Mouse (Mus musculus) A20 (cell line): ENCODE data around the gene Nars2.

ENCODE experiments used
- DNase-seq: peaks from one replicate; pipeline ENCODE4 v3.0.0-alpha.2; 2011; ENCODE audit warnings: low read depth, low spot score

Nars2 gene

DNA sequence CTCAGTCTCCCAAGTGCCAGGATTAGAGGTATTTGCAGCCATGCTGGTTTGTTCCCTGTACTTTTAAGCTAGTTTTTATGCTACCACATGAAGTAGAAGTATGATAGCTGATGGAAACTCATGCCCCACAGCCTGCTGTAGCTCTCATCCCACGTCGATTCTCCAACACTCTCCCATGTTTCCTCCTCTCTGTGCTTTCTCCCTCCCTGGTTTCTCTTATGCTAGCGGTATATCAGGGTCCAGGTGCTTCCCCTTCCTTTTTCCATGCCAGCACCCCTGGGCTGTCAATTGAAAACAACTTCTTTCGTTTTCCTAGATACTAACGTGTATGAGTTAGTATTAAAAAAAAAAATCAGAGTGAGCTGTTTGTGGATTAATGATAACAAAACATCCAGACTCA is 120.8 kb downstream of the Nars2 start:
- no peak for DNase-seq

DNA sequence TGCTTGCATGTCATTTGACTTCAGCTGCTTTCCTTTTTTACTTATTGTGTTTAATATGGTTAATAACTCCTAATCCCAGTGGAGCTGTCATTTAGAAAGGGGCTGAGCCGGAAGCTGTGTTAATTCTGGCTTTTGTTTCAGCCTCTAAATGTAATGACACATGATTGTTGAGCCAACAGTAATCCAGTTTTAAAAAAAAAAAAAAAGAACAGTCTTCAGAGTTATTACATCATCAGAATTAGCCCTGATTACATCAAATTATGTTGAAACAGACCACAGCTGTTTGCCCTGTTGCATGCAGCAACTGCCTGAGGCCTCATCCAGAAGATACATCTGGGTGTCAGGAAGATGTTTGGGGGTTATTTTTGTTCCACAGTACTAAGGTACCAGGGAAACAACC is 123.7 kb downstream of the Nars2 start:
- DNase-seq = no peak

DNA sequence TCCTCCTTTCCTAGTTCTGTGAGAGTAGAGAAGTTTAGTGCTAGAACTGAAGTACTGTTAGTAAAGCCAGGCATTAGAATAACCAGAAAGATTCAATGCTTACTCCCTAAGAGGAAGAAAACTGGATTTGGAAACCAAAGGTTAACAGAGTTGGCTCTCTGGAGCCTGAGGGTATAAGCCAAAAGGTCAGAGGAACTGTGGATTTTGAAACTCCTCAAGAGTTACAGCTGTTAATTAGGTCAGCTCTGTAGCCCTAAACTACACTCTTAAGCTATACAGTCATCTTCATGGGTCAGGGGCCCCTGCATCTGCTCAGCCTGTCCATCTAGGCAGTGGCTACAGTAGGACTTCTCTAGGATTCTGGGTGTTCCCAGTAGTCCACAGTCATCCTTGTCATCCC is 125.7 kb downstream of the Nars2 start:
- DNase-seq = no peak

DNA sequence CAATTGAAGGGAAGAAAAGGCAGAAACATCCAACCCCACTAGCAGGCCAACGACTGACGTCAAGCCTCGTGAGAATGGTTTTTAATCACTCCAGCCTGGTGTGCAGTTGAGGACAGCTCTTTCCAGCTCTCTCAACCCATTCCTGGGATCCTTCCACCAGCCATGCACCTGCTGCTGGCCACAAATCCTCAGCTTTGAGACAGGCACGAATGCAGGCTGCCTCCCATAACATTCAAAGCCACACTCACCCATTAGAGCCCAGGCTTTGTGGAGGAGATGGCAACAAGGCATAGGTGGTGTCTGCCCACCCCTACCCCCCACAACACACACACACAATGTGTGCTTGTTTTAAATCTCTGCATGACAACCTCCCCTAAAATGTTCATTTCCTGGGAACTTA is 127.4 kb downstream of the Nars2 start:
- DNase-seq = no peak

DNA sequence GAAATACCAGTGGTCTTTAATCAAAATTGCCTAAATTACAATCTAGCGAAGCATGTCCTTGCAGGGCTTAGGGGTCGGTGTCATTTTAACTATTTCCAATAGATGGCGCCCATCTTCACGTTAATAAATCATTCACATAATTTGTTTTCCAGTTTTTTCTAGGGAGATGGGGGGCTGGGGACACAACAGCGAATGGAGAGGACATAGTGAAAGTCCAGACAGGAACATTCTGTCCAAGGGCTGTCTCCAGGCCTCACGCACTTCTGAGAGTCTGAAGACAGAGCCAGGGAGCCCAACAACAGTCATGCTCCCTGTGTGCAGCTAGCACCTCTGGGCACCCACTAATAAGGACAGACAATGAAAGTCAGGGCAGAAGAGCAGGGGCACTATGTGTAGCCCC is 127.8 kb downstream of the Nars2 start:
- peak; percentile 62 for DNase-seq

DNA sequence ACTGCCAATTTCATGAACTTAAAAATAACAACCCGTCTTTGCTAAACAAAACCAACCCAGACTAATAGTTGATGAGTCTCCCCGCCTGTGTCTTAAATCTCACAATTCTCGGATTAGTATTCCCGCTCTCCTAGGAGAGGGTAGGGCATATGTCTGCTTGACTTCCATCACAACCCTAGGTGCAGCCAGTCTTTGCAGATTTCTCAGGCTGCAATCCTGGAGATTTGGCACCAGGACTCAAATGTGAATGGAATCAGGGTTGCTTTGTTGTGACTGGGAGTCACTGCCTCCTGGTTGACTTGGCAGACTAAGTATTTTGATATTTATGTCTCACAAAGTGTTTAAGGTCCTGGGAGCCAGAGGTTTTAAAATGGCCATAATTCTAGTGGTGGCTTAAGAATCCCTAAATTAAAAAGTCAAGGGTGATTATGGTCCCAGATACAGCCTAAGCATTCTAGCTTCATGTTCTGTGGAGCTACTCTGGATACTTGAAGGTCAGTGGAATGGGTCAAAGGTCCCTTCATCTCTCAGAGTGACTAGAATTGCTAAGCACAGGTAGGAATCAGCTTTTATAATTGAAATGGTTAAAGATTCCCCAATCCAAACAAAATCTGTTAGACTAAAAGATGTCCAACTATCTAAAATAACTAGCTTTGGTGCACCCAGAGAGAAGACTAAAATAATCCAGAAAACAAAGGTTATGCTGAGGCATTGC is 128.5 kb downstream of the Nars2 start:
- DNase-seq = no peak

DNA sequence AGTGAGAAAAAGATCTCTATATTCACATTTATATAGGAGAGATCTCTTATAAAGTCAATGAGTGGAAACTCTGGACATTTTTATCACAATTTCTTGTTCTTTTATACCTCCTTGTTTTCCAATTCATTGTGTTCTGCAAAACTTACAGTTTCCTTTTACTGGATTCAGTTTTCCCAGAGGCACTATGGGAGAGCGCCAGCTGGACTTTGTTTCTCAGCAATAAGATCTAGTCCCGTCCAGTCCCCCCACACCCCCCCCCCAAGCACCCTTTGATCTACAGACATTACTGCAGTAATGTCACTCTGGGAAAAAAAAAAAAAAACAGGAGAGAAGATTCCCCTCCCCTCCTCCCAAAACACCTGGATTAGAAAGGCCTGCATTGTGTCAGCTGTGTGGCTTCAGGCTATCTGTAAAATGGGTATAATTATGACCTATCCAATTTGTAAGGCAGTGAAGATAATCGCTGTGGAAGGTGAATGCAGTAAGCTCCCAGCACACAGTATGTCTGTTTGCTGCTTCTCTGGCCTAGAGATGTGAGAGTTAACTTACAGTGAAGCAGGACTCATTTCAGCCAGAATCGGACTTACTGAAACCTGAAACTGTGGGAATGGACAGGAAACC is 129.4 kb downstream of the Nars2 start:
- DNase-seq = no peak

DNA sequence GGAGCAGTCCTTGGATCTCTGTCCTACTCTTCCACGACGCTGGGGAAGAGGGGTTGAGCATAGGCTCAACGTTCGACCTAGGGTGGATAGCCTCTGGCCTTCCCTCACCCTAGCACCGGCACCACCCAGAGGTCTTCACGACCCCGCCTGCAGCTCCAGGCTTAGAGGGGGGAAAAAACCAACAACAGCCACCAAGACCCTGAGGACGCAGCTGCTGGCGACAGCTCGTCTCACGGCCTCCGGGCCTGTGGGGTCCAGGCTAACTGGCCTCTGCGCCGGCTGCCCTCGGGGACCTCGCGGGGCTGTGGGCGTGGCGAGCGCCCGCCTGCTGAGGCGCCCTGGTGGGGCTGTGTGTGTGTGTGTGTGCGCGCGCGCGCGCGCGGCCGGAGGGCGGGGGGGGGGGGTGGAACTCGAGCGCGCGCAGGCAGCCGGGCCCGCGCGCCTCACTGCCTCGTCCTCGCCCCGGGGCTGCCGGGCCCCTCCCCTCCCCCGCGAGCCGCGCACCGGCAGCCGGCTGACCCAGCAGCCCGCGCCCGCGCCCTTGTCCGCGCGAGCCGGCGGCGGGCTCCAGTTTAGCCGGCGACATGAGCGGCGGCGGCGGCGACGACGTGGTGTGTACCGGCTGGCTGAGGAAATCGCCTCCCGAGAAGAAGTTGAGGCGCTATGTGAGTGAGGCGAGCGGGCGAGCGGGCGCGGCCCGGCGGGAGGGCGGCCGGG is 130.1 kb downstream of the Nars2 start, which contains the start of gene Gab2:
Gab2 (plus strand) TSS at position 345 of the 717 bp plus-strand sequence.
- peak; percentile 86 for DNase-seq

DNA sequence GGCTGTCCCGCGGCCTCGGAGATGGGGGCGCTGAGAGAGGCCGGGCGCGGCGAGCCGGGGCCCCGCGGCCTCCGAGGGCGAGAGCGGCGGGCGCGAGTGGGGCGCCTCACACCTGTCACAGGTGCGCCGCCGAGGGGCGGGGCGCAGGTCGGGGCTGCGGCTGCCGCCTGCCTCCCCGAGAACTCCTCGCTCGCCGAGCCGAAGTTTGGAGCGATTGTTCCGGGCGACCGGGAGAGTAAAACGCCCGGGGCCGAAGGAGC is 130.6 kb downstream of the Nars2 start:
- DNase-seq = no peak

DNA sequence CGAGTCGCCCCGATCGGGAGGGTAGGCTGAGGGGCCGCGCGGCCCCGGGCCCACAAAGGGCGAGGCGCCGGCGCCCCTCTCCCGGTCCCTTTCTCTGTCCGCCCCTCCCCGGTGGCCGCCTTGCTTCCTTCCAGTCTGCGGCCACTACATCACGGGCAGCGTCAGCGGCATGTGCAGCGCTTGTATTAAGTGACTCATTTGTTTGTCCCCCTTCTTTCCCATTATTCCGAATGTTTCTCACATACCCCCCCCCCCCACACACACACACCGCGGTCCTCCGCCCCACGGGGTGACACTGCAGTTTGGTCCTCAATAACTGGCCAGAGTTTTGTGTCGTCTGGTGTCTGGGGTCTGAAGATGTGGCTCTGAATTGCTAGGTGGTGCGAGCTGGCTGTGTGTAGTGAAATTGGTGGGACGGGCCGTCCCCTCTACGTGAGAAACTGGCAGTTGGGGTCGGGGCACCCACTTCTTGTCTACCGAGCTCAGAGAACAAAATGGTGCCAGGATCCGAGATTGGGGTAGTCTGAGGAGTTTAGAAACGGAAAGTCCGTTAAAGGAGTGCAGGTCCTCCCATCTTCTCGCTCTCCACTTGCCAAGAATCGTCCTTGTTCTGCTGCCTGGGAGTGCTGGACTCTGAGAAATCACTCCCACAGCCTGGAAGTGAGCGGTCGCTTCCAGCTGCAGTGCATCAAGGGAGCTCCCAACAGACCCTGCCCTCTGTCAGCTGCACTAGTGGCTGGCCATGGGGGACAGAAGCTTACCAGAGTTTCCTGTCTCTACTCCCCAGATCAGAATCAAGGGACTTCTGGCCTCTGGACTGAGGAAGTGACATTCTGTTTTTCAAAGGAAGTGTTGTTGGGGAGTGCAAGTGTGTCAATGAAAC is 131.2 kb downstream of the Nars2 start:
- peak; percentile 67 for DNase-seq

DNA sequence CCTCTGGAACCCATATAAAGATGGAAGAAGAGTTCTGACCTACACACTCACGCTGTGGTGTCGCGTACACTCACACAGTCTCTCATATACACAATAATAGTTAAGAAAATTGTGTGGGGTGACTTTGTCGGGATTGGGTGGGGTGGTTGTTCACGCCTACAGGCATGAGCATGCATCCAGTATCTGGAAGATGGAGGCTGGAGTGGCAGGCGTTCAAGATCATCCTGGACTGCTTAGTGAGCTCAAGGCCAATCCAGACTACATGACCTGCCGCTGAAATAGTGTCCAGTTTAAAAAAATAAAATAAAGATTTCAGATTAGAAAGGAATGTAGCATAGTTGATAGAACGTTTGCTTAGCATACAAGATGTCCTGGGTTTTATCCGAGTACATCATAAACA is 132.3 kb downstream of the Nars2 start:
- no peak for DNase-seq

DNA sequence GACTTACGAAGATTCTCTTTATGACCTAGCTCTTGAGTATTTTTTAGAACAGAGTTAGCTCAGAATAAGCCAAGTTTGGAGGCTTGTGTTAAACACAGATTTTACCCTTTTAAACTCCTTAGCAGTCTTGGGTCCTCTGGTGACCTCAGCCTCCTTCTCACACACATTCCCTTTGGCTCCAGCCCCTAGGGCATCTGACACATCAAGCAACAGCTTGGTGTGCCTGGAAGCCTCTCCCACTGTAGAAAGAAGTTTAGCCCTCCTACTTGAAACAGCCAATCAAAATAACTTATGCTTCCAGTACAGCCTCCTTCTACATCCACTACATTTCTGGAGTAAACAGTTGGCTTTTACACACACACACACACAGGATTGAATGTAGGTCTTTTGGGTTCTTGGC is 132.9 kb downstream of the Nars2 start:
- DNase-seq = no peak

DNA sequence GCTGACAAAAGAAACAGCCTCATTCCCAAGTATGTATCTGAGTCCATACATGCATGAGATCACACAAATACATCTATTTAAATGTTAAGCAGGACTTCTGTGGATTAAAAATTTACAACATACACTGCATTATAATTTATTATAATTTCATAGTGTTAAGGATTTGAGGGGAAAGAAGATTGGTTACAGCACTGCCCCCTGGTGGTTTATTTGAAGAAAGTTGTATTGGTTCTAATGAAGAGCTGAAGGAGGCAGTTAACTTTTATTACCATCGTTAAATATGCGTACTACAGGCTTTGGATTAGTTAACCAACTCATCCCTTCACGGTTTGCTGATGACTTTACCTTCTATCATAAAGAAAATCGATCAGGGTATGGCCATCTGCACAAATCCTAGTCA is 134.0 kb downstream of the Nars2 start:
- DNase-seq = peak; percentile 70

DNA sequence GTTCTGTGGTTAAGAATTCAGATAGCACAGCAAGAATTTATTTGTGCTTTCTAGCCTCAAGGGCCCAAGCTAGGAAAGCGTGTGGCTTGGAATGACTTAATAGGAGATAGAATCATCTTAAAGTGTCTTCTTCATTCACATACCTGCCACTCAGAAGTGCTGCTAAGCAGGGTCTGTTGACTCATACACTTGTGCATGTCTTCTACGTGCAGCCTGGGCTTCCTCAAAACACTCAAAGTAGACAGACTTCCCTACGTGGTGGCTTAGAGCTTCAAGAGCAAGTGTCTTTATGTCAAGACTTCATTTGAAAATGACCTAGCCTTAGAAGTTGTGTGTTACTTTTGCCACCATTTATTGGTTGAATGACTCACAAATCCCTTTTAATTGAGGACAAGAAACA is 142.9 kb downstream of the Nars2 start:
- no peak for DNase-seq

DNA sequence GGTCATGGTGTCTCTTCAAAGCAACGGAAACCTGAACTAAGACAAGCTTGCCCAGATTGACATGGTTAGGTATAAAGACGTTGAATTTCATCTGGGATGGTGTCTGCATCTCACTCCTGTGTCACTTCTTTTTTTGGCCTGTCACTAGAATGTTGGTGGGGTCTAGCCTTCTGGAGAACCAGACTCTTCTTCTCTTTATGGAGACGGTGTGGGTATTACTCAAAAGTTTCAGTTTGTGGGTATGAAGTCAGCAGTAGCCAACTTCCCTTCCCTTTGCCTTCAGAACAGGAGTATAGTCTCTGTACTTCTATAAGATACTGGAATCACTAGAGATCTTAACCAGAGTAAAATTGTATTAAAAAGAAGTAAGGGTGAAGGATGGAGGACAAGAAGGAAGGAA is 156.8 kb downstream of the Nars2 start:
- no peak for DNase-seq
